Mouse (Mus musculus): ENCODE data around the gene Gid4. TPM values are rescaled to one million over a fixed set of nuclear protein-coding genes. Genes with fewer than 3 reads are reported as not detected.
A peak's percentile ranks its signal among the peaks of the same experiment; 100 is the strongest.

Gene Gid4
- polyA plus RNA-seq, 1 experiment from 2014 or later: 11.3 TPM

GRCm38 (mm10) chr11:60397172-60397571 lies 19.8 kb upstream of the Gid4 start:
- WGBS: 83% methylated on average over 2 of the region's 2 CpGs

GRCm38 (mm10) chr11:60406606-60407005 lies 10.3 kb upstream of the Gid4 start:
- no peak for ATAC-seq
- Histone ChIP-seq H3K27me3 (replicated peaks; ENCODE audit: control insufficient read depth, insufficient read depth, low read length) (no peaks in the 10 kb centered on the region), H3K27ac (ENCODE audit: low read depth, low read length) (no peak overlapping the region), H3K4me2 (replicated peaks; ENCODE audit: low read depth) (no peak overlapping the region), H3K4me1 (replicated peaks; ENCODE audit: control insufficient read depth, insufficient read depth, low read length) (no peaks in the 10 kb centered on the region), H3K9ac (ENCODE audit: low read depth, low read length) (no peak overlapping the region), H3K9me3 (ENCODE audit: control insufficient read depth) (no peaks in the 10 kb centered on the region), H3K4me3 (ENCODE audit: low read depth, low read length) (no peak overlapping the region), H3K36me3 (ENCODE audit: control insufficient read depth, insufficient read depth) (peaks cover 72% of the 10 kb centered on the region)
- 94% methylated on average over 1 of the region's 1 CpGs for WGBS
- TF ChIP-seq CTCF (IDR thresholded peaks at IDR 0.05; ENCODE audit: low read depth): no peak

More at GRCm38 (mm10) chr11:60397172-60397571, 19.8 kb upstream of the Gid4 start:
- no peak for ATAC-seq
- Histone ChIP-seq H3K27me3 (replicated peaks; ENCODE audit: control insufficient read depth, insufficient read depth, low read length) (no peaks in the 10 kb centered on the region), H3K4me1 (replicated peaks; ENCODE audit: control insufficient read depth, insufficient read depth, low read length) (no peaks in the 10 kb centered on the region), H3K4me2 (replicated peaks; ENCODE audit: low read depth) (no peak overlapping the region), H3K27ac (ENCODE audit: low read depth, low read length) (no peak overlapping the region), H3K36me3 (ENCODE audit: control insufficient read depth, insufficient read depth) (peaks cover 40% of the 10 kb centered on the region), H3K9me3 (ENCODE audit: control insufficient read depth) (no peaks in the 10 kb centered on the region), H3K9ac (ENCODE audit: low read depth, low read length) (no peak overlapping the region), H3K4me3 (ENCODE audit: low read depth, low read length) (no peak overlapping the region)
- no peak for TF ChIP-seq CTCF (IDR thresholded peaks at IDR 0.05; ENCODE audit: low read depth)

GRCm38 (mm10) chr11:60412173-60412572 lies 4.8 kb upstream of the Gid4 start:
- no peak for ATAC-seq
- Histone ChIP-seq H3K27me3 (replicated peaks; ENCODE audit: control insufficient read depth, insufficient read depth, low read length) (no peaks in the 10 kb centered on the region), H3K9ac (ENCODE audit: low read depth, low read length) (no peak overlapping the region), H3K4me3 (ENCODE audit: low read depth, low read length) (no peak overlapping the region), H3K27ac (ENCODE audit: low read depth, low read length) (no peak overlapping the region), H3K4me1 (replicated peaks; ENCODE audit: control insufficient read depth, insufficient read depth, low read length) (peaks cover 3% of the 10 kb centered on the region; the same call in 1 of the 2 replicates), H3K36me3 (ENCODE audit: control insufficient read depth, insufficient read depth) (peaks cover 19% of the 10 kb centered on the region), H3K9me3 (ENCODE audit: control insufficient read depth) (no peaks in the 10 kb centered on the region), H3K4me2 (replicated peaks; ENCODE audit: low read depth) (no peak overlapping the region)
- TF ChIP-seq CTCF (IDR thresholded peaks at IDR 0.05; ENCODE audit: low read depth): peak; percentile 77
- 7% methylated on average over 3 of the region's 3 CpGs for WGBS

DNA sequence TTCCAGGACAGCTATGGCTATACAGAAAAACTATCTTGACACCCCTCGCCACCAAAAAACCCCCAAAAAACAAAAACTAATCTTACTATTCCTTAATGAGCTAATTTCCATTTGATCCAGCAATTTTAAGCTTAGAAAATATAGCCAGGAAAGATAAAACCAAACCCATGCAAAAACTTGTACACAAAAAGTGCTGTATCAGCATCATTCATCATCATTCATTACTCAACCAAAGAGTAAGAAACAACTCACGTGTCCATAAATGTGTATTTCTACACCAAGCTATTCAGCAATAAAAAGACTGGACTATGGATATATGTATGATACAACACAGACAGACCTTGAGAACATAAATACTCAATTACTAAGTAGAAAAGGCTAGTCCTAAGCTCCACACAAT lies 4.0 kb upstream of the Gid4 start:
- Histone ChIP-seq H3K4me2 (replicated peaks; ENCODE audit: low read depth) (no peak overlapping the region), H3K27me3 (replicated peaks; ENCODE audit: control insufficient read depth, insufficient read depth, low read length) (no peaks in the 10 kb centered on the region), H3K36me3 (ENCODE audit: control insufficient read depth, insufficient read depth) (peaks cover 13% of the 10 kb centered on the region), H3K9me3 (ENCODE audit: control insufficient read depth) (no peaks in the 10 kb centered on the region), H3K4me1 (replicated peaks; ENCODE audit: control insufficient read depth, insufficient read depth, low read length) (peaks cover 3% of the 10 kb centered on the region; the same call in 1 of the 2 replicates), H3K4me3 (ENCODE audit: low read depth, low read length) (no peak overlapping the region), H3K9ac (ENCODE audit: low read depth, low read length) (no peak overlapping the region), H3K27ac (ENCODE audit: low read depth, low read length) (0 out of 2 replicates have a peak overlapping the region, but pooled peaks have one; percentile 41)
- WGBS: 66% methylated on average over 2 of the region's 2 CpGs
- TF ChIP-seq CTCF (IDR thresholded peaks at IDR 0.05; ENCODE audit: low read depth): no peak
- ATAC-seq: no peak

DNA sequence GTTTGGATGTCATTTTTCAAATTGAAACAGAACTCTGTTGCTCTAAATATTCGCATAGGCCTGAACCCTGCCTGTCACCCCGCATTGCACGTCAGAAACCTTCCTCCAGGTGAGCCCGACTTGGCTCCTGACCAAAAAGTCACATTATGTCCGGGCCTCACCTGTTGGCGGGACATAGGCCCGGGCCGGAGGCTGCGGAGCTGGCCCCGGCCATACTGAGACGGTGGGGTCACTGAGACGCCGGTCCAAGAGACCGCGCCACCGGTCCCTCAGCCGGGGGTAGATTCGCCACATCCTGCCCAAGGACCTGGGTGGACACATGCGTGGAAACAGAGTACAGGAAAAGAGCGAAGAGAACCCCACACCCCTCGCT lies 369 bp upstream of the Gid4 start:
- under 1% methylated on average over 21 of the region's 21 CpGs for WGBS
- peak overlapping the region; percentile 93 for H3K4me2 ChIP-seq (replicated peaks; ENCODE audit: low read depth)
- peaks cover 3% of the 10 kb centered on the region; the same call in 1 of the 2 replicates for H3K4me1 ChIP-seq (replicated peaks; ENCODE audit: control insufficient read depth, insufficient read depth, low read length)
- H3K9ac ChIP-seq (ENCODE audit: low read depth, low read length): peak overlapping the region; percentile 81
- no peak for TF ChIP-seq CTCF (IDR thresholded peaks at IDR 0.05; ENCODE audit: low read depth)
- peak; percentile 23 for ATAC-seq
- H3K4me3 ChIP-seq (ENCODE audit: low read depth, low read length): peak overlapping the region; percentile 85
- H3K9me3 ChIP-seq (ENCODE audit: control insufficient read depth): no peaks in the 10 kb centered on the region
- H3K27me3 ChIP-seq (replicated peaks; ENCODE audit: control insufficient read depth, insufficient read depth, low read length): no peaks in the 10 kb centered on the region
- no peaks in the 10 kb centered on the region; the same call in 1 of the 2 replicates for H3K36me3 ChIP-seq (ENCODE audit: control insufficient read depth, insufficient read depth)
- peak overlapping the region; percentile 95 for H3K27ac ChIP-seq (ENCODE audit: low read depth, low read length)

GRCm38 (mm10) chr11:60417717-60418472 lies 950 bp downstream of the Gid4 start, which contains the start of gene Atpaf2:
Gene Atpaf2, minus strand, starts transcription at chr11:60418457.
- peak; percentile 29 for ATAC-seq
- Histone ChIP-seq H3K36me3 (ENCODE audit: control insufficient read depth, insufficient read depth) (no peaks in the 10 kb centered on the region; the same call in 1 of the 2 replicates), H3K4me3 (ENCODE audit: low read depth, low read length) (peak within 1 kb of the TSS; percentile 85), H3K9me3 (ENCODE audit: control insufficient read depth) (no peaks in the 10 kb centered on the region), H3K27ac (ENCODE audit: low read depth, low read length) (peak within 1 kb of the TSS; percentile 95), H3K4me1 (replicated peaks; ENCODE audit: control insufficient read depth, insufficient read depth, low read length) (peaks cover 3% of the 10 kb centered on the region; the same call in 1 of the 2 replicates), H3K27me3 (replicated peaks; ENCODE audit: control insufficient read depth, insufficient read depth, low read length) (no peaks in the 10 kb centered on the region), H3K9ac (ENCODE audit: low read depth, low read length) (peak within 1 kb of the TSS; percentile 89), H3K4me2 (replicated peaks; ENCODE audit: low read depth) (peak within 1 kb of the TSS; percentile 93)
- TF ChIP-seq CTCF (IDR thresholded peaks at IDR 0.05; ENCODE audit: low read depth): 0 out of 2 replicates have a peak, but pooled peaks have one; percentile 7
- WGBS: 0% methylated on average over 34 of the region's 39 CpGs

All from intestine, postnatal 0 days (tissue).